Mouse (Mus musculus) forebrain, embryonic 11.5 days (tissue): ENCODE data around the gene Fgf18. TPM values are rescaled to one million over a fixed set of nuclear protein-coding genes. Genes with fewer than 3 reads are reported as not detected.
A peak's percentile ranks its signal among the peaks of the same experiment; 100 is the strongest.

Experiments used
- ATAC-seq: fragments of 200-750 bp; cut with Nextera tagmentation; replicated peaks from 2 replicates; pipeline ENCODE4 v1.8.0; 2017; ENCODE audit warnings: moderate TSS enrichment; ENCODE audit not compliant: low FRiP score
- DNase-seq: peaks from one replicate; pipeline ENCODE4 v3.0.0-alpha.2; 2017; ENCODE audit warnings: low spot score
- H3K27ac ChIP-seq: fragments of 300-500 bp; sonication (generic); 2 replicates; pipeline ENCODE4 v1.5.1; 2014; ENCODE audit warnings: low read depth, low read length
- H3K27me3 ChIP-seq: fragments of 300-500 bp; sonication (generic); 2 replicates; pipeline ENCODE4 v1.6.1; 2014; ENCODE audit warnings: mild to moderate bottlenecking, low read length, mixed read lengths; ENCODE audit not compliant: control insufficient read depth, insufficient read depth
- H3K36me3 ChIP-seq: fragments of 300-500 bp; sonication (generic); 2 replicates; pipeline ENCODE4 v1.6.1; 2014; ENCODE audit warnings: mild to moderate bottlenecking, low read length, moderate library complexity, mixed read lengths; ENCODE audit not compliant: control insufficient read depth, insufficient read depth
- H3K4me1 ChIP-seq: fragments of 300-500 bp; sonication (generic); replicated peaks from 2 replicates; pipeline ENCODE4 v1.6.1; 2014; ENCODE audit warnings: low read length, mixed read lengths; ENCODE audit not compliant: control insufficient read depth, insufficient read depth
- H3K4me2 ChIP-seq: fragments of 300-500 bp; sonication (generic); 2 replicates; pipeline ENCODE4 v1.6.1; 2014; ENCODE audit warnings: low read depth, mild to moderate bottlenecking, low read length, moderate library complexity, mixed read lengths; ENCODE audit not compliant: severe bottlenecking
- H3K4me3 ChIP-seq: fragments of 300-500 bp; sonication (generic); 2 replicates; pipeline ENCODE4 v1.5.1; 2014; ENCODE audit warnings: low read depth, low read length
- H3K9ac ChIP-seq: fragments of 300-500 bp; sonication (generic); 2 replicates; pipeline ENCODE4 v1.6.1; 2014; ENCODE audit warnings: low read length
- H3K9me3 ChIP-seq: fragments of 300-500 bp; sonication (generic); 2 replicates; pipeline ENCODE4 v1.6.1; 2016; ENCODE audit warnings: low read length, mixed read lengths; ENCODE audit not compliant: control insufficient read depth
- WGBS: fragments of 180-500 bp; shearing (Covaris S2); extraction: QIAGEN DNeasy Blood & Tissue Kit; methylation state at CpG from one replicate; pipeline ENCODE4 v1.1.7; 2014; 5-methylcytosine and 5-hydroxymethylcytosine counted together
- polyA plus RNA-seq: library from polyadenylated mRNA; unstranded; fragments of >200 nt; fragmentation: Nextera tagmentation; extraction: Ambion mirVana; gene quantifications from 2 replicates; pipeline ENCODE4 v1.2.1, GENCODE M21; 2014

Gene Fgf18
- polyA plus RNA-seq, 1 experiment from 2014 or later: 2.7 TPM

DNA sequence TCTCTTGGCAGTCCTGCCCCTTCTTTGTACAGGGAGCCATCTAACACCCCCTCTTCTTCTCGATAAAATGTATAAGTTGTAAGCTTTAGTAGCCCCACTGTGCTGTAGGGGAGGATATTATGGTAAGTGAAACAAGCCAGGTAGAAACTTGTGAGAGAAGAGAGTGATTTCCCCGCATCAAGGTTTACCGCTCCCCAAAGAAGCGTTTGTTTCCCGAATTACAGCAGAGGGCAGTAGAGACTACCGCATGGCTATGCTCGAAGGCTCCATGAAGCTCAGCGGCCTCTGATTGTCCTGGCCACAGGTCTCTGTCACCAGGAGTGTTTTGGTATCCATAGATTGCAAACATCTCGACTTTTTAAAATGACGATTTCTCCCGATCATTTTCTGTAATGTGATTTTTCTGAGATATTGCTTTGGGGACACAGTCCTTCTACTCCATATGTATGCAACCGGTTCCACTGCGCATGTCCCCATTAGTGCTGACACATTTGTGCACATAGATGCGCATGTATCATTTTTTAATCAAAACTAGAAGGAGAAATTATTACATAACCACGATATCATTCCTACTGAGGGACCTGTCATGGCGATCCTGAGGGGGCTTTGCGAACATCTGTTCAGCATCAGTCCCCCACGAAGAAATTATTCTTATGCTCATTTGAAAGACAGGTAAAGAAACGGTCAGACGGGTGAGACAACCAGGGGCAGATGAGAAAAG lies 29.5 kb upstream of the Fgf18 start:
- Histone ChIP-seq H3K4me1 (no peaks in the 10 kb centered on the region), H3K9ac (no peak overlapping the region), H3K4me2 (no peak overlapping the region), H3K36me3 (no peaks in the 10 kb centered on the region), H3K9me3 (no peaks in the 10 kb centered on the region; the same call in 1 of the 2 replicates), H3K4me3 (no peak overlapping the region), H3K27me3 (peaks cover 7% of the 10 kb centered on the region; the same call in 1 of the 2 replicates), H3K27ac (no peak overlapping the region)
- ATAC-seq (0 out of 2 replicates have a peak, but pooled peaks have one; percentile 56), DNase-seq (peak; percentile 71)
- WGBS: 33% methylated on average over 20 of the region's 20 CpGs

- no peak overlapping the region for H3K9ac ChIP-seq
- H3K4me3 ChIP-seq: no peak overlapping the region
- H3K36me3 ChIP-seq: no peaks in the 10 kb centered on the region
- peaks cover 3% of the 10 kb centered on the region; the same call in 1 of the 2 replicates for H3K27me3 ChIP-seq
- ATAC-seq (no peak), DNase-seq (no peak)
- WGBS: 80% methylated on average over 2 of the region's 3 CpGs
- no peaks in the 10 kb centered on the region for H3K4me1 ChIP-seq
- H3K9me3 ChIP-seq: no peaks in the 10 kb centered on the region; the same call in 1 of the 2 replicates
- H3K4me2 ChIP-seq: no peak overlapping the region
- no peak overlapping the region for H3K27ac ChIP-seq
Observed at GRCm38 (mm10) chr11:33175768-33176167, 28.6 kb upstream of the Fgf18 start.

DNA sequence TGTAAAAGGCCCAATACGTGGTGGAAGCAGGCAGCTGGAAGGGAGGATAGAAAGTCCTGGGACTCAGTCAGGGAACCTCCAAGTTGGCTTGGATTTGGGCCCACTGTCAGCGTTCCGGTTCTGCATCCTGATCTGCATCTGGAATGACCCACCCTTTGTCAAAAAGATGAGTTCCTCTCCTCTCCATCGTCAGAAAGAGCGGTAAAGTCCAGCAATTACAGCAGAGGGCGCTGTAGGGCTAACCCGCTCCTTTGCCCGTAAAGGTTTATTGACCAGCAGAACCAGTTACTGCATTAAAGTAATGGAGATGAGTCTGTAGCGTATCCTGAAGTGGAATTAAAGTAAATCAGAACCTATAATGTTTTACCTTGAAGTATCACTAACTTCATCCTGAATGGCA lies 23.3 kb upstream of the Fgf18 start:
- no peak overlapping the region for H3K9ac ChIP-seq
- H3K27ac ChIP-seq: no peak overlapping the region
- peak; percentile 78 for DNase-seq
- no peaks in the 10 kb centered on the region for H3K27me3 ChIP-seq
- no peak for ATAC-seq
- no peak overlapping the region for H3K4me2 ChIP-seq
- no peak overlapping the region for H3K4me3 ChIP-seq
- no peaks in the 10 kb centered on the region; the same call in 1 of the 2 replicates for H3K9me3 ChIP-seq
- WGBS: 15% methylated on average over 9 of the region's 9 CpGs
- H3K4me1 ChIP-seq: no peaks in the 10 kb centered on the region
- no peaks in the 10 kb centered on the region for H3K36me3 ChIP-seq

GRCm38 (mm10) chr11:33162998-33163506 lies 15.9 kb upstream of the Fgf18 start, which contains the start of gene Npm1:
Gene Npm1 (minus strand): TSS chr11:33163206.
- no peaks in the 10 kb centered on the region for H3K9me3 ChIP-seq
- H3K9ac ChIP-seq: peak within 1 kb of the TSS; percentile 97
- peak within 1 kb of the TSS; percentile 76 for H3K4me2 ChIP-seq
- WGBS: 4% methylated on average over 45 of the region's 49 CpGs
- DNase-seq (peak; percentile 100), ATAC-seq (peak; percentile 97)
- peak within 1 kb of the TSS; percentile 98 for H3K4me3 ChIP-seq
- H3K4me1 ChIP-seq: no peaks in the 10 kb centered on the region; the same call in 1 of the 2 replicates
- H3K27me3 ChIP-seq: no peaks in the 10 kb centered on the region
- peaks cover 5% of the 10 kb centered on the region for H3K36me3 ChIP-seq
- H3K27ac ChIP-seq: peak within 1 kb of the TSS; percentile 82

GRCm38 (mm10) chr11:33162211-33162997 lies 15.2 kb upstream of the Fgf18 start:
- ATAC-seq (peak; percentile 68), DNase-seq (peak; percentile 88)
- Histone ChIP-seq H3K9me3 (no peaks in the 10 kb centered on the region), H3K27me3 (no peaks in the 10 kb centered on the region), H3K9ac (peak overlapping the region; percentile 97), H3K4me2 (peak overlapping the region; percentile 76), H3K4me1 (no peaks in the 10 kb centered on the region; the same call in 1 of the 2 replicates), H3K36me3 (peaks cover 5% of the 10 kb centered on the region), H3K4me3 (peak overlapping the region; percentile 98), H3K27ac (peak overlapping the region; percentile 78)
- WGBS: 3% methylated on average over 53 of the region's 53 CpGs

- Histone ChIP-seq H3K27ac (no peak overlapping the region), H3K9me3 (no peaks in the 10 kb centered on the region), H3K9ac (no peak overlapping the region), H3K4me2 (no peak overlapping the region), H3K36me3 (peaks cover 10% of the 10 kb centered on the region), H3K4me1 (no peaks in the 10 kb centered on the region; the same call in 1 of the 2 replicates), H3K27me3 (no peaks in the 10 kb centered on the region), H3K4me3 (no peak overlapping the region)
- 88% methylated on average over 3 of the region's 3 CpGs for WGBS
- ATAC-seq (no peak), DNase-seq (no peak)
Observed at GRCm38 (mm10) chr11:33159741-33160140, 12.5 kb upstream of the Fgf18 start.

DNA sequence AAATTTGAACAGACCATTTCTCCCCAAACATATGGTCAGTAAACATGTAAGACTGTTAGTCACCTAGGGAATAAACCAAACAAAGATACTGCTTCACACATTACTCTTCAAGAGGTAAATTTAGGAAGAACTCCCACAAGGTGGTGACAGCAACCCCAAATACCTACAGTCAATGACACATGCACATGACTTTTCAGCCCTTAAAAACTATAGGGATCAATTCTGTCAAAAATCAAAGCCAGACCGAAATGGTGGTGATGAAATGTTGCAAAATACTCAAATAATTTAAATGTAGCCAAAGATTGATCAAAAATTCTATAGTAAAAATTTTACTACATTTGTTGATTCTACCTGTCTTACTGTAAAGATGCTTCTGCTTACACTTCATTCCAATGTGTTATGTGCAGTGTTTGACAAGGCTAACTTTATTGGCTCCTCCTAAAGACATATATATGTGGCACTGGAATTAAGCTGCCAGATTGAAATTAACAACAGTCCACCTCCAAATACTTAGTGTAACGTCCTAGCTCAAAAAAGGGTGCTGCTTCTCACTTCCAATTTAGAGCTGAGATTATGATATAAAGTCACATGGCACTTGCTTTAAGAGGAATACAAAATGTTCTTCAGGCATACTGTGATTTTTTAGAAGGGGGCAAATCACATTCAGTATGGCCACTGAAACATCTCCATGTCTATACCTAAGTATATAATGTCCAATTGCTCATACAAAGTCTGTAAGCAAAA lies 10.4 kb upstream of the Fgf18 start:
- no peak for DNase-seq
- WGBS: 90% methylated on average over 2 of the region's 2 CpGs
- H3K9ac ChIP-seq: no peak overlapping the region

GRCm38 (mm10) chr11:33156436-33157015 lies 9.3 kb upstream of the Fgf18 start:
- DNase-seq: no peak
- WGBS: 91% methylated on average over 4 of the region's 4 CpGs
- Histone ChIP-seq H3K4me3 (no peak overlapping the region), H3K9me3 (no peaks in the 10 kb centered on the region), H3K4me2 (no peak overlapping the region), H3K4me1 (no peaks in the 10 kb centered on the region; the same call in 1 of the 2 replicates), H3K27me3 (no peaks in the 10 kb centered on the region), H3K27ac (no peak overlapping the region), H3K9ac (no peak overlapping the region), H3K36me3 (peaks cover 24% of the 10 kb centered on the region)
- no peak for ATAC-seq

More for the DNA sequence above, 10.4 kb upstream of the Fgf18 start:
- no peak for ATAC-seq
- Histone ChIP-seq H3K9me3 (no peaks in the 10 kb centered on the region), H3K36me3 (peaks cover 24% of the 10 kb centered on the region), H3K4me2 (no peak overlapping the region), H3K27ac (no peak overlapping the region), H3K4me3 (no peak overlapping the region), H3K4me1 (no peaks in the 10 kb centered on the region; the same call in 1 of the 2 replicates), H3K27me3 (no peaks in the 10 kb centered on the region)
